Mouse (Mus musculus): ENCODE measurements at regions not wholly inside any gene's neighbourhood (a gene's known extent, or its start where the extent isn't known, plus 50 kb on each side); places are given as distances from the start of the nearest gene placed in this dataset.

GRCm38 (mm10) chr7:73250593-73250992 is 124.7 kb upstream of the Rgma start:
- TF ChIP-seq CTCF (IDR thresholded peaks at IDR 0.05; ENCODE audit: low read depth, low read length) (no peak), POLR2A (IDR thresholded peaks at IDR 0.05; ENCODE audit: borderline replicate concordance, low read depth, low read length) (no peak)
